Comparison of ENCODE assay signal across 8 mouse cellular contexts in the genomic region with DNA sequence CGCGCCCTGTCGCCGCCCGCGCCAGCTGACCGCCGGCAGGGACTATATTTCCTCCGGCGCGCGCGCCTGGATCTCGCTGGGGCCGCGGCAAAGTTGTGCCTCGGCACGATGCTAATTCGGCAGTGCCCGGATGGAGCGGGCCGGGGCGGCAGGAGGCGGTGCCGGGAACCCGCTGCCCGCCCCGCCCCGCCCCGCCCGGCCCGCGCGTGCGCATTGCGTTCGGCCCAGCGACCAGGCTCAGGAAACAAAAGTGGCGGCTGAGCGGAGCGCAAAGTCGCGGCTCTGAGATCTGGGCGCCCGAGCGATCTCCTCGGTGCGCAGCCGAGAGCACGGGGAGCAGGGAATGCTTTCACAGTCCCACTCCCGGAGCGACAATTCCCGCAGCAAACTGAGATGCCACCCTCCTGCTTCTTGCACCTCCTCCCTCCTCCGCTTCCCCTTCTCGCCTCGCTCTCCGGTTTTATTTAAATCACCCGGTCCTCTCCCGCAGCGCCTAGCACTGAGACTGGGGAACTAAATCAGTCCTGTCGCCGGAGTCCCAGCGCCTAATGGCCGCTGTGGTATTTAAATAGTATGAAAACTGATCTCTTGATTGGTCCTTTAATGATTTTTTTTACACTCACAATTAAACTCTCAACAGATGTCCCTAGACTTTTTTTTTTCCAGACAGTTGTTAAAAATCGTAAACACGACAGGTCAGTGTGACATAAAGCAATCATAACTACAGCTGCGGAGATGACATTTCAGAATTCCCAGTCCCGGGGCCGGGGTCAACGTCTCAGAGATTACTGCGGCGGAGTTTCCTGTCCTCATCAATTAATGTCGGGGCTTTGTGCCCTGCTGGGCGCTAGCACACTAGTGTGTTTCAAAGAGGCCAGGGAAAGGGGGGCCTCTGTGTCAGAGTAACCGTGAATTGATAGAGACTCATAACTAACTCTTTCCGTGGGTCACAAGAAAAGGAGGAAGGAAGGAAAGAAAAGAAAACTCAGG. TPM values are rescaled to one million over a fixed set of nuclear protein-coding genes. Genes with fewer than 3 reads are reported as not detected.
DNase-seq lines count a peak whose midpoint lies in the region; ATAC-seq and TF ChIP-seq lines count a peak whose summit lies in the region.

Phf21b (minus strand) TSS at position 44 of the 990 bp plus-strand sequence.

- under 1% methylated on average over 76 of the region's 76 CpGs for WGBS in cerebellum, adult 2 months
- WGBS in hindbrain, embryonic 11.5 days: under 1% methylated on average over 60 of the region's 76 CpGs

- TF ChIP-seq CTCF in cerebellum, adult 2 months (IDR thresholded peaks at IDR 0.05; ENCODE audit: borderline replicate concordance, insufficient read depth, low read depth, low read length): no peak

- peak within 1 kb of the TSS; percentile 96 for H3K4me3 ChIP-seq in cerebellum, adult 2 months (replicated peaks; ENCODE audit: insufficient read depth, low read depth, low read length)
- H3K4me3 ChIP-seq in hindbrain, embryonic 11.5 days (ENCODE audit: low read depth, low read length): peak within 1 kb of the TSS; percentile 91

- H3K4me1 ChIP-seq in cerebellum, adult 2 months (ENCODE audit: control insufficient read depth, insufficient read depth, low read length): peaks cover 9% of the 10 kb centered on the region; the same call in 1 of the 2 replicates
- peaks cover 7% of the 10 kb centered on the region; the same call in 1 of the 2 replicates for H3K4me1 ChIP-seq in hindbrain, embryonic 11.5 days (replicated peaks; ENCODE audit: control insufficient read depth, insufficient read depth, low read length)

- no peaks in the 10 kb centered on the region for H3K27me3 ChIP-seq in cerebellum, adult 2 months (ENCODE audit: control insufficient read depth, insufficient read depth, low read length)
- H3K27me3 ChIP-seq in hindbrain, embryonic 11.5 days (ENCODE audit: control insufficient read depth, insufficient read depth, low read length): no peaks in the 10 kb centered on the region

- no peaks in the 10 kb centered on the region for H3K36me3 ChIP-seq in hindbrain, embryonic 11.5 days (ENCODE audit: control insufficient read depth, insufficient read depth, low read length)

- peak within 1 kb of the TSS; percentile 95 for H3K9ac ChIP-seq in hindbrain, embryonic 11.5 days (ENCODE audit: low read depth, low read length)

- peak within 1 kb of the TSS; percentile 83 for H3K27ac ChIP-seq in cerebellum, adult 2 months (ENCODE audit: insufficient read depth, low read length)
- peak within 1 kb of the TSS; percentile 96 for H3K27ac ChIP-seq in hindbrain, embryonic 11.5 days (ENCODE audit: low read depth, low read length)

- peak; percentile 84; the same call in 1 of the 2 replicates for TF ChIP-seq POLR2A in cerebellum, adult 2 months (IDR thresholded peaks at IDR 0.05; ENCODE audit: borderline replicate concordance, insufficient read depth, low read length)

- peak; percentile 68 for ATAC-seq in hindbrain, embryonic 11.5 days (ENCODE audit: low FRiP score)

- no peaks in the 10 kb centered on the region for H3K9me3 ChIP-seq in hindbrain, embryonic 11.5 days (ENCODE audit: control insufficient read depth, low read length)

- DNase-seq in Muller cell, postnatal 12 days (ENCODE audit: inconsistent ontology term): peak; percentile 95
- DNase-seq in cerebellum, adult 2 months: peak; percentile 92
- DNase-seq in frontal cortex, postnatal 10 days (ENCODE audit: low spot score in 2 of 2): peak; percentile 69 to 85
- peak; percentile 96 for DNase-seq in hindbrain, embryonic 11.5 days (ENCODE audit: low spot score)
- peak; percentile 87 to 88 for DNase-seq in layer of hippocampus, postnatal 36 days
- peak; percentile 85 for DNase-seq in lung, postnatal 36 days
- DNase-seq in retina, postnatal 1 day: peak; percentile 95
- peak; percentile 89 for DNase-seq in thymus, postnatal 4 days

- peak within 1 kb of the TSS; percentile 82 for H3K4me2 ChIP-seq in hindbrain, embryonic 11.5 days (replicated peaks; ENCODE audit: low read depth, low read length)

RNA-seq across cellular contexts. Expression of gene Phf21b, which starts in this region (rescaled TPM):
- 36.5 and 37.1 TPM in 2 replicates for polyA plus RNA-seq in cerebellum, adult 2 months (2012; rRNA removed)
- 34.6 and 44.1 TPM in 2 replicates for polyA plus RNA-seq in hindbrain, embryonic 11.5 days (2014; fragmentation: Nextera tagmentation; extraction: Ambion mirVana)
- 10 to 100 TPM; 11.3 TPM for total RNA-seq in layer of hippocampus, postnatal 36 days (2021)

Comparison
In these comparisons a context has a peak if more than half of its experiments do, and no peak if none do; other contexts are left out.
1. Peak in every context shown above with its lines: DNase-seq, ATAC-seq, H3K4me3 ChIP-seq and H3K27ac ChIP-seq.